Mouse (Mus musculus) gastrocnemius, postnatal 10 days (tissue): ENCODE measurements at regions not wholly inside any gene's neighbourhood (a gene's known extent, or its start where the extent isn't known, plus 50 kb on each side); places are given as distances from the start of the nearest gene placed in this dataset.

ENCODE experiments used
- DNase-seq: peaks from one replicate; pipeline ENCODE4 v3.0.0; 2021; ENCODE audit warnings: mixed read lengths
- microRNA-seq, 2 experiments: library from miRNA; unstranded; fragments of <30 nt; microRNA quantifications; one replicate each; pipeline ENCODE4 v1.2.0; 2021

DNA sequence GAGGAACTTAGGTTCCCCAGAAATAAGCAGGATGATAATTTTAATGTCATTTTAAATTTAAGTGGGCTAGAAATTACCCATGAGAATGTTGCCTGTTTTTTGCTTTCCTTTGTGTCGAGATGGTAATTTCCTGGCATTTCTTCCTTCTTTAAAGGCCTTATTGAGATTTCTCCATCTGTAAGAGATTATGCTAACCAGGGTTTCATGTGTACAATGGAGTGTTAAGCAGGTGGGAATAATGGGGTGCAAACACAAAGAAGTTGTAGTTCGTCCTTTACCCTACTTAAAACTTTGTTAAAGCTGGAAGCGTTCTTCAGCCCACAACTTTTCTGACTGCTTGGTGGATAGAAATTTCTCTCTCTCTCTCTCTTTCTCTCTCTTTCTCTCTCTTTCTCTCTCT is 77.8 kb upstream of the Zfp64 start:
- no peak for DNase-seq

DNA sequence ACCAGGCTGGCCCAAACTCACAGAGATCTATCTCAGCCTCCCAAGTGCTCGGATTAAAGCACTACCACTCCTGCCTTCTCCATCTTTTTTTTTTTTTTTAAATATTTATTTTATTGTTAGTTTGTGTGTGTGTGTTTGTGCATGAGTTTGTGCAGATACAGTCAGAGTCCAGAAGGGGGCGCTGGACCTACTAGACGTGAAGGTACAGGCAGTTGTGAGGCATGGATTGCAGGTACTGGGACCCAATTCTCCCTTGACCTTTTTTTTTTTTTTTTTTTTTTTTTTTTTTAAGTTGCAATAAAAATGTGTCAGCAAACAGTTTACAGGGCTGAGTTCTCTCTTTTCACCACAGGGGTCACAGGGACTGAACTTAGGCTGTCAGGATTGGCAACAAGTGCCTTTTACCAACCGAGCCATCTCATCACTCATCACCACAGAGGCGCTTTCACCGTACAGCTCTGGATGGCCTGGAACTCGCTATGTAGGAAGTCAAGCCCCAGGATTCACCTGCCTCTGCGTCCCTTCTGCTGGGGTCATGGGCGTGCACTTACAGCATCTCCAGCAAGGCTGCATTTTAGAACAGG is 73.2 kb upstream of the Zfp64 start:
- no peak for DNase-seq

DNA sequence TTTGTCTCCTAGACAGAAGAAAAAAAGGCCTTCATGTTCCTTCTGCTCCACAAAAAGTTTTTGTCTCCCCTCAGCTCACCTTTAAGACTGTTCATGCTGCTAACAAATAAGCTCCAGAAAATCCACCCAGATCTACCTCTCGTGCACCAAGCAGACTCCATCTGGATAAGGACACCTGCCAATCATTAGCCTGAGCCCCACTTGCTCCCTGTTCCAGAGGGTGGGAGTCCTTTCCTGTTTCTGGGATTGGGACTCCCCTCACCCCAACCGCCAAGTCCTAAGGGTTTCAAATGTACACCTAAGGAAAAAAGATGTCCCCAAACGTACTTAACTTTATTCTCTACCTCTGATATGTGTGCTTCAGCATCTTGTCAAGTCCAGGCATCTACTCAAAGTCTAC is 63.6 kb upstream of the Zfp64 start:
- no peak for DNase-seq

DNA sequence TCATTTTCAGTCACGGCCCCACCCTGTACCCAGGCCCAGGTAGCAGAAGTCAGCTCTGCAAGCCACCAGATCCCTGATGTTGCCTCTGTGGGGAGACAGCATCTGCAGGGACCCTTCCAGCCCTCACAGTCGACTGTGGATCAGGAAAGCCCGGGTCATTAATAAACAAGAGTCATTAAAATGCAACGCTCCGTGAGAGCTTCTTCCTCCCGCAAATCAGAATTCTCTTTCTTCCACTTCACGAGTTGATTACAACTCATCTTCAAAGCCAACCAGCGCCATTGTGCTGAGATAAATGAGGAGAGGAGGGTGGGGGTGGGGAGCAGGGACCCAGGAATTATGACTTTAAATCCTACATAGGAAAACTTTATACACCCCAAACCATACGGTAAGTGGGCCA is 54.9 kb upstream of the Zfp64 start:
- DNase-seq = no peak

DNA sequence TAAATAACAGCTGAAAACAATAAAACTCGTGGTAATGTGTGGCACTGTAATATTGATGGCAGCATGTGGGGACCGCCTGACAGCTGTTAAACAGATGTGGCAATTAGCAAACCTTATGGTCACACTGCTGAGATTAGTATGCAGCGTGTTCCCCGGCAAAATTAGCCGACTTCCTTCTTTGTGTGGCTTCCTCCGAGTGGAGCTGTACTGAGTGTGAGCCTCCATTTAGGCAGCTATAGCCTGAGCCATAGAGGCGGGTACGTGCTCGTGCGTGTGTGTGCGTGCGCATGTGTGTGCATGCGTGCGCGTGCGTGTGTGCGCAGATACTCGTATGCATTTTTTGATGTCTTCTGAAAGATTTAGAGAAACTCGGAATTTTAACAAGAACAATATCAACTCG is 53.4 kb upstream of the Zfp64 start:
- DNase-seq = peak; percentile 10

DNA sequence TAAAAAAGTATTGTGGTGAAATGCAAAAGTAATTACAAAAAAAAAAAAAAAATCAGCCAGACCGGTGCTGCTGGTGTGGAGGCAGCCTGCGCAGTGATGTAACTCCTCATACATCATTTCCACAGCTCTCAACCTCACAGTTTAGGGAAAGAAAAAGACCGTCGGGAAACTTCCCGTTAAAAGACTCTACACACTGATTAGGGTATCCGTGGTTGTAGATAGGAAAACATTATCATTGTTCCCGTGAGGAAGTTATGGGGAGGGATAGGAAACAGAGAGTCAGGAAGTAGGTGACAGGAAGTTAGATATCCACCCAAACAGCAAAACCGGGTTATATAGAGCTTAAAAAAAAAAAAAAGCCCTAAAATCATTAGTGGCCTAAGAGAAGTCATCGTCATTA is 52.9 kb upstream of the Zfp64 start:
- DNase-seq = no peak

DNA sequence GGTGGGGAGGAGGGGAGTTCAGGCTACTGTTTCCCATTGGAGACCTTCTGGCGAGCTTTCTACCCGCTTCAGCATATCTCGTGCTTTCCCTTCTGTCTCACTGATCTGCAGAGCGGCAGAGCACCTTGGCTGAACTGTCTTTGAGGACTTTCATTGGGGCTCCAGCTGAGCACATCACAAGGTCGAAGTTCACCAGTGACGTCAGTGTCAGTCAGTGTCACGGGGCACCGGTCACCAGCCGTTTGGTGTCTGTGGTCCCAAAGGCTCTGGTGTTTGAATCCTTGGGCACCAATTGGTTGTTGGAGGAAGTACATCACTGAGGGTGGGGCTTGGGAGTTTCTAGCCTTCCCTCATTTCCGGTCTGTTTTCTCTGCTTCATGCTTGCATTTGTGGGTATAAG is 51.2 kb upstream of the Zfp64 start:
- DNase-seq = no peak

DNA sequence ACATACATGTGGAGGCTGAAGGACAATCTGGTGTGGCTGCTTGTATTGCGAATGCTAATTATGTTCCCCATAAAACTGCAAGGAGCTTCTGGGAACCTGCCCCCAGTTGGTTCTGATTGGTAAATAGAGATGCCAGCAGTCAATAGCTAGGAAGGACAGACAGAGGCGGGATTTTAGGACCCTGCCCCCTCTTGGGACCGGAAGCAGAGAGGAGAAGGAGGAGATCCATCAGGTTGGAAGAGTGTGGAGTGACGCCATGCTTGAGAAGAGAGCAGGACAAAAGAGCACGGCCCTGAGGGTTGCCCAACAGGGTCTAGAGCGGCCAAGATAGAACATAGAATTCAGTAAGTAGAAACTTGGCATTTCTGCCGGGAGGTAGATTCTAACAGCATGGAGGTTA is 50.4 kb upstream of the Zfp64 start:
- no peak for DNase-seq

Small RNAs in the stretch of these regions (microRNA-seq; reads per million reads assigned to microRNA genes)
- 0 reads per million in 2 experiments for gene Gm26469
